Comparison of ENCODE assay signal across 29 mouse cellular contexts in the genomic region with DNA sequence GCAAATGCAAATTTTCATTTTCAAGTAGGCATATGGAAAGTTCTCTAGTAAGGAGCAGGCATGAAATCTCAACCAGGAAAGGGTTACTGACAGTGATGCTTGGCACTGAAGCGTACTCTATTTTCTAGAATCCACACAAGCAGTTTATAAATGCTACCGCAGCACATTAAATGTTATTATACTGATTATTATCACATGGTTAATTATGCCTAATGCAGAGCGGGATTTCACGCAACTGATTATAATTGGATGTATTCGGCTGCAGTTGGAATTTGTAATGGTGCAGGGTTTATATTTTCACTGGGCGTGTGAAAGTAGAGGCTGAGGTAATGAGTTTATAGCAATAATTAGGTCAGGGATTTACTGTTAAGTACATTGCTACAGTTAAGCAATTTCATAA.
DNase-seq lines count a peak whose midpoint lies in the region; ATAC-seq lines count a peak whose summit lies in the region.
"Had no signal": no experiment of that assay in that cellular context is flagged by ENCODE, and none has a peak within 500 bp of the region (broad histone marks: within the 10 kb centered on the region; RNA-seq: fewer than 3 reads in every experiment).

No protein-coding gene starts in this region.

- 68% methylated on average over 6 of the region's 6 CpGs for WGBS in forebrain, embryonic 12.5 days
- 27% methylated on average over 6 of the region's 6 CpGs for WGBS in forebrain, embryonic 15.5 days
- WGBS in hindbrain, embryonic 14.5 days, result 54% methylated on average over 6 of the region's 6 CpGs
- 84% methylated on average over 6 of the region's 6 CpGs for WGBS in hindbrain, embryonic 11.5 days

- no peak overlapping the region for H3K4me2 ChIP-seq in forebrain, embryonic 12.5 days
- H3K4me2 ChIP-seq in forebrain, embryonic 15.5 days (replicated peaks), result no peak overlapping the region
- H3K4me2 ChIP-seq in hindbrain, embryonic 14.5 days (replicated peaks), result no peak overlapping the region
- no peak overlapping the region for H3K4me2 ChIP-seq in hindbrain, embryonic 11.5 days (replicated peaks; ENCODE audit: low read depth, low read length)
- H3K4me2 ChIP-seq: neural tube, embryonic 12.5 days had no signal

- no peaks in the 10 kb centered on the region for H3K9me3 ChIP-seq in forebrain, embryonic 12.5 days
- H3K9me3 ChIP-seq in forebrain, embryonic 15.5 days, result no peaks in the 10 kb centered on the region
- H3K9me3 ChIP-seq in hindbrain, embryonic 14.5 days (ENCODE audit: control insufficient read depth, low read length), result no peaks in the 10 kb centered on the region
- no peaks in the 10 kb centered on the region for H3K9me3 ChIP-seq in hindbrain, embryonic 11.5 days (ENCODE audit: control insufficient read depth, low read length)
- H3K9me3 ChIP-seq: neural tube, embryonic 12.5 days had no signal

- ATAC-seq in forebrain, embryonic 12.5 days (ENCODE audit: low FRiP score), result 0 out of 2 replicates have a peak, but pooled peaks have one; percentile 31
- no peak; the same call in 1 of the 2 replicates for ATAC-seq in forebrain, embryonic 15.5 days (replicated peaks)
- ATAC-seq in hindbrain, embryonic 14.5 days (ENCODE audit: low FRiP score), result peak; percentile 36; the same call in 1 of the 2 replicates
- ATAC-seq in hindbrain, embryonic 11.5 days (ENCODE audit: low FRiP score), result no peak
- ATAC-seq: activated CD4-positive, CD25-positive, alpha-beta regulatory T cell, adult 4 months; intestine, embryonic 16.5 days had no signal

- no peak overlapping the region for H3K9ac ChIP-seq in forebrain, embryonic 12.5 days
- no peak overlapping the region for H3K9ac ChIP-seq in forebrain, embryonic 15.5 days (replicated peaks)
- no peak overlapping the region for H3K9ac ChIP-seq in hindbrain, embryonic 14.5 days
- H3K9ac ChIP-seq in hindbrain, embryonic 11.5 days (ENCODE audit: low read depth, low read length), result no peak overlapping the region
- H3K9ac ChIP-seq: liver, embryonic 14.5 days; neural tube, embryonic 12.5 days had no signal

- H3K27ac ChIP-seq in forebrain, embryonic 12.5 days, result no peak overlapping the region
- no peak overlapping the region; the same call in 1 of the 2 replicates for H3K27ac ChIP-seq in forebrain, embryonic 15.5 days (replicated peaks)
- H3K27ac ChIP-seq in hindbrain, embryonic 14.5 days, result no peak overlapping the region
- H3K27ac ChIP-seq in hindbrain, embryonic 11.5 days (ENCODE audit: low read depth, low read length), result no peak overlapping the region
- H3K27ac ChIP-seq: liver, embryonic 14.5 days; neural tube, embryonic 12.5 days had no signal

- H3K36me3 ChIP-seq in forebrain, embryonic 12.5 days (replicated peaks), result no peaks in the 10 kb centered on the region
- no peaks in the 10 kb centered on the region for H3K36me3 ChIP-seq in forebrain, embryonic 15.5 days
- H3K36me3 ChIP-seq in hindbrain, embryonic 14.5 days (replicated peaks; ENCODE audit: control insufficient read depth, insufficient read depth), result no peaks in the 10 kb centered on the region
- H3K36me3 ChIP-seq in hindbrain, embryonic 11.5 days (ENCODE audit: control insufficient read depth, insufficient read depth, low read length), result no peaks in the 10 kb centered on the region
- H3K36me3 ChIP-seq: neural tube, embryonic 12.5 days had no signal

- H3K27me3 ChIP-seq in forebrain, embryonic 12.5 days, result no peaks in the 10 kb centered on the region
- H3K27me3 ChIP-seq in forebrain, embryonic 15.5 days, result no peaks in the 10 kb centered on the region
- no peaks in the 10 kb centered on the region for H3K27me3 ChIP-seq in hindbrain, embryonic 14.5 days (ENCODE audit: control insufficient read depth, insufficient read depth, low read length)
- no peaks in the 10 kb centered on the region for H3K27me3 ChIP-seq in hindbrain, embryonic 11.5 days (ENCODE audit: control insufficient read depth, insufficient read depth, low read length)
- H3K27me3 ChIP-seq: CH12.LX; neural tube, embryonic 12.5 days had no signal

- peak; percentile 37 for DNase-seq in hindbrain, embryonic 14.5 days (ENCODE audit: low spot score)
- DNase-seq in hindbrain, embryonic 11.5 days (ENCODE audit: low spot score), result no peak
- peak; percentile 71 for DNase-seq in retina, postnatal 1 day
- no peak for DNase-seq in retina, embryonic 14.5 days (ENCODE audit: low spot score)
- no peak for DNase-seq in urinary bladder, postnatal 10 days (ENCODE audit: low spot score)
- DNase-seq in right cerebral cortex, postnatal 4 days, result no peak
- DNase-seq: adrenal gland, adult 2 months; adrenal gland, postnatal 36 days; cerebellum, adult 2 months; cerebellum, postnatal 14 days; gastrocnemius, postnatal 14 days; heart, postnatal 14 days; kidney, adult 9 months; kidney, postnatal 10 days; layer of hippocampus, postnatal 36 days; liver; lung, adult 2 months; lung, postnatal 14 days; right cerebral cortex, adult 18-20 months; thymus, adult 2 months; thymus, postnatal 36 days had no signal

- peaks cover 10% of the 10 kb centered on the region; the same call in 1 of the 2 replicates for H3K4me1 ChIP-seq in forebrain, embryonic 12.5 days
- peaks cover 40% of the 10 kb centered on the region for H3K4me1 ChIP-seq in forebrain, embryonic 15.5 days
- peaks cover 7% of the 10 kb centered on the region; the same call in 1 of the 2 replicates for H3K4me1 ChIP-seq in hindbrain, embryonic 14.5 days (replicated peaks; ENCODE audit: control insufficient read depth, insufficient read depth, low read length)
- H3K4me1 ChIP-seq in hindbrain, embryonic 11.5 days (replicated peaks; ENCODE audit: control insufficient read depth, insufficient read depth, low read length), result no peaks in the 10 kb centered on the region
- H3K4me1 ChIP-seq: neural tube, embryonic 12.5 days had no signal

- no peak overlapping the region for H3K4me3 ChIP-seq in forebrain, embryonic 12.5 days (replicated peaks)
- H3K4me3 ChIP-seq in forebrain, embryonic 15.5 days, result no peak overlapping the region
- no peak overlapping the region for H3K4me3 ChIP-seq in hindbrain, embryonic 14.5 days (replicated peaks; ENCODE audit: low read length)
- no peak overlapping the region for H3K4me3 ChIP-seq in hindbrain, embryonic 11.5 days (ENCODE audit: low read depth, low read length)
- H3K4me3 ChIP-seq: erythroblast, embryonic 14.5 days; neural tube, embryonic 12.5 days had no signal

Comparison
In these comparisons a context has a peak if more than half of its experiments do, and no peak if none do; other contexts are left out.
1. ATAC-seq: peak in forebrain, embryonic 12.5 days (single experiment) and hindbrain, embryonic 14.5 days (single experiment); none in forebrain, embryonic 15.5 days (single experiment) and hindbrain, embryonic 11.5 days (single experiment).
2. DNase-seq: peak in hindbrain, embryonic 14.5 days (single experiment) and retina, postnatal 1 day (single experiment); none in hindbrain, embryonic 11.5 days (single experiment), retina, embryonic 14.5 days (single experiment), urinary bladder, postnatal 10 days (single experiment) and right cerebral cortex, postnatal 4 days (single experiment).